Mouse (Mus musculus) embryonic fibroblast, embryonic 13.5 days (primary cell): Measurements from ENCODE around the gene Osbpl6.

Experiments
- CTCF ChIP-seq: IDR thresholded peaks from 2 replicates; pipeline ENCODE4 v1.5.1; 2011; ENCODE audit warnings: mild to moderate bottlenecking, control low read depth, low read length, moderate library complexity, borderline replicate concordance; ENCODE audit not compliant: insufficient read depth
- POLR2A ChIP-seq: IDR thresholded peaks from 2 replicates; pipeline ENCODE4 v1.6.1; 2011; ENCODE audit warnings: low read depth, mild to moderate bottlenecking, control low read depth, low read length, moderate library complexity

DNA sequence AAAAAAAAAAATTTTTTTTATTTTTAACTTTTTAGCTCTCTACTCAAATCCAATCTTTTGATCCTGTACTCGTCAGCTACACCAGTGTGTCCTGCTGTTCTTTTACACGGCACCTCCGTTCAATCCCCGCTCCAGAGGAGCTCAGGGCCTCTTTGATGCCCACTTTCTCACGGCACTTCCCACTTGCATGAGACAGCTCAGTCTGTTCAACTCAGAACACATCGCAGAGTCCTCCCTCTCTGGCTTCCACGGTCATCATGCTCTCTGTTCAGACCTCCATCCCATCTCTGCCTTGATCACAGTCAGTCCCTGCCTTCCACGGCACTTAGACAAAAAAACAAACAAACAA, 63.4 kb downstream of the Osbpl6 start:
- TF ChIP-seq CTCF (no peak), POLR2A (no peak)
